Mouse (Mus musculus): ENCODE results near the gene Sfmbt1.

Sfmbt1 gene

DNA sequence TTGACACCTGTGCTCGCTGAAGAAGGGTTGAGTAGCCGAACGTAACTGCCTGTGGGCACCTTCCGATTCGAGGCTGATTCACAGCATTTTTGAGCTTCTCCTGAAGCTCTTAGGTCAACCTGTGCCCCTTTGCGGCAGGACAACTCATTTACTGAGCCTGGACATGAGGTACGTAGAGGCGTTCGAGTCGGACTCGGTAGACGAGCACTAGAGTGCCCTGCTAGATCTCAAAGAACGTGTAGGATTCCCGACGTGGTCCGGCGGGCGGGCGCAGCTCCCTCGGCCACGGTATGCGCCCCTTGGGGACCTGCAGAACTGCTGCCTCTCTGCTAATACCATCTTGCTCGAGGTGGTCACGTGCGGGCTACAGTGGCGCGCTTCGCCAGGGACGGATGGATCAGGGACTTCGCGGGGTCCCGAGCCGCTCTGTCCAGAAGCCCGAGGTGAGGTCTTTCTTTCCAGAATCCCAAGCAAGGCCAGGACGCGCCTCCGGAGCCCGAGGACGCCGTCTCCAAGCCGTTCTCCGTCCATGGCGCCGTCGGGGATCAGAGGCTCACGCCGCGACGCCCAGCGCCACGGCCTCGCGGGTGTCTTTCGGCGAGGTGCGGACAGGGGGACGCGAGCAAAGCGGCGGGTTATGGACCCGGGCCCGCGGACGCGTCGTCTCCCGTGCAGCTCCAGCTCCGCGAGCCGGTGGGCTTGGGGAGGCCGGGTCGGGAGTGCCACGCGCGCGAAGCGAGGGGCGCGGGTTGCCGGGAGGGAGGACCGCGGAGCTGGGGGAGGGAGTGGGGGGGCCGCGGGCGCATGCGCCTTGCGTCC is at the start of gene Sfmbt1:
Sfmbt1 (plus strand) TSS at position 51 of the 819 bp plus-strand sequence.
- peak; percentile 31 for DNase-seq (ENCODE audit: low read depth, low spot score)

DNA sequence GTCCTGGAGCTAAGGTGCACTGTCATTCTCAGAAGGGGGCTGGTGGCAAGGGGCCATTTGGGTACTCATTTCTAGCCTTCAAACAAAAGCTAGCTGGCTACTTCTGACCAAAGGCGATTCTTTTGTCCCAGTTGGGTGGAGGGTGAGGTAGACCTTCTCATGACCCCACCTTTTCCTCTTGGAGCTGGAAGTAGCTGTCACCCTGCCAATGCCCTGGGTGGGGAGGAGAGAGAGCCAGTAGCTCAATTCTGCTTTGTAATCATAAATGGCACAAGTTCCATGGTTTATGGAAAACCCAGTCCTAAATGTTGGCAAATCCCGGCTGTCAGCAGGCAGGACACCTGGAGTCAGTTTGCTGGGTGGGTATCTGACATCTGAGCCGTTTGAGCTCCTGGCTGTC is 48.6 kb upstream of the Sfmbt1 start:
- DNase-seq (ENCODE audit: low read depth, low spot score): no peak

DNA sequence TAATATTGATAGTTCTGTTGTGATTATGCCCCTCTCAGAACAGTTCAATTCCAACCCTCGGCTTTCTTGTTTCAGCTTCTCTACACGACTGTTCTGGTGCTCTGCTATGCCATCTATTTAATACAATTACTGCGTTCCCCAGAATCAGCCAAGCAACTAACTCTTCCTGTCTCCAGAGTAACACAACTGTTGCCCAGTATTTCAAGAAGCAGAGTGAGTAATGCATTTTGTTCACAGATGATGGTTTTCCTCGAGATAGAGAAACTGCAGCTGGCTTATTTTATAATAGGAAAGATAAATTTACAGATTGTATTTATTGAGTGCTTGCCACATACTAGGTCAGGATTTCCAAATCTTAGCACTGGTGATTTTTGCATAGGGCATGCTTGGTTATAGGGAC is 48.0 kb upstream of the Sfmbt1 start:
- DNase-seq (ENCODE audit: low read depth, low spot score): no peak

DNA sequence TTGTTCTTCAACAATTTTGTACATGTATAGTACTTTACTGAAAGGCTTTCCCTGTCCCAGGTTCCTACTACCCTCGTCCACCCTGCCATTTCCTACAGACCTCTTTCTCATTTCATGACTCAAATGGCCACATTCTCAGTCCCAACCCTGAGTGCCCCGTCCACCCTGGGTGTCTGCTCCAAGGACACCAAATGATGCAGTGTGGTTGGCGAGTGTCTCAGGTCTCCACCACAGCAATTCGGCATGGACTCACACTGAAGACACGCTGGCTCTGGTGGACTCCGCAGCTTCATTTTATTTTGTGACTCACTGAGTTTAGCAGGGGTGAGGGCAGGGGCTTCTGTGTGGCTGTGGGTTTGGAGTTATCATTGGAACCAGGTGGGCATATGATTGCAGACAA is 44.5 kb upstream of the Sfmbt1 start:
- no peak for DNase-seq (ENCODE audit: low read depth, low spot score)

DNA sequence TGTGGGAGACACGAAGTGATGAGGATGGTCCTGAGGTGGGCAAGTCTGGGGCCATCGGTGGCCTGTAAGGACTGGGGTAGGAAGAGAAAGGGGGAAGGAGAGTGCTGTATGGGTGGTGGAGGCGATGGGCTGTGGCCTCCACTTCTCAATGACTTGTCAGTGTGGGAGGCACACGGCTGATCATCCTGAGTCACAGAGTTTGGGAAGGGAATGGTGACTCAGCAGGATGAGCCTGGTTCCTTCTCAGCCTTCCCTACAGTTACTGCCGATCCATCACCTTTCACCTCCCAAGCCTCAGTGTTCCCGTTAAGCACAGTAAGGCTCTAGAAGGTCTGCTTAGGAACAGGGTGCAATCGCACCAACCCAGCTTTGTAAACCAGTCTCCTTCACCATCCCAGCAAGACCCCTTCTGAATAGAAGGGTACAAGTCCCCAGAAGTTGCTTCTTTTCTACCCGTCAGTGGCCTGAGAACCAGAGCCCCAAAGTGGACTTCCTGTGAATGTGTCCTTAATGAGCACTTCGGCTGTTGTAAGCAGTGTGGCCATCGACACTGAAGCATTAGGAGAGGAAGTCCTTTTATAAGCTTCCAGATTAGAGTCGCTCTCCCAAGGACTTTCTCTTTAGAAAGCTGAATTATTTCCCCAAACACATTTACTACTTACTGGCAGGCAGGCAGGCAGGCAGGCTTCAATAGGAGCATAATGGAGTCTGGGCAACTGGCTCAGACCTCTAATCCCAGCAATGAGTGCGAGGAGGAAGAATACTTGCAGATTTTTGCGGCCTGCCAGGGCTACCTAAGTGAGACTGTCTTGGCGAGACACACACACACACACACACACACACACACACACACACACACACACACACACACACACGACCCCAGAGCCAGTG is 43.3 kb upstream of the Sfmbt1 start:
- DNase-seq (ENCODE audit: low read depth, low spot score): no peak

DNA sequence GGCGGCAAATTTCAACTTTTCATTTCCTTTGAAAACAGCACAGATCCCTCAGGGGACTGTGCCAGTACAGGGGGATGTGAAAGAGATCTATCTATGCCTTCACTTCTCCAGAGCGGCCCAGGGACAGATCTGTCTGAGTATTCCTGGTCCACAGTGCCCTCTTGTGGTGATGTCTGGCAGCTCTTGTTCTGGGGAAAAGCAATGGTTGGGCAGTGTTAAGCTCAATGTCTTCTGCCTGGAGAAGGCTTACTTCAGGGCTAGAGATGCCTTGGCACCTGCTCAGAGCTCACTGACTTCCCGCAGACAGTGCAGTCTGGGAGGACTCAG is 42.7 kb upstream of the Sfmbt1 start:
- peak; percentile 57 for DNase-seq (ENCODE audit: low read depth, low spot score)

DNA sequence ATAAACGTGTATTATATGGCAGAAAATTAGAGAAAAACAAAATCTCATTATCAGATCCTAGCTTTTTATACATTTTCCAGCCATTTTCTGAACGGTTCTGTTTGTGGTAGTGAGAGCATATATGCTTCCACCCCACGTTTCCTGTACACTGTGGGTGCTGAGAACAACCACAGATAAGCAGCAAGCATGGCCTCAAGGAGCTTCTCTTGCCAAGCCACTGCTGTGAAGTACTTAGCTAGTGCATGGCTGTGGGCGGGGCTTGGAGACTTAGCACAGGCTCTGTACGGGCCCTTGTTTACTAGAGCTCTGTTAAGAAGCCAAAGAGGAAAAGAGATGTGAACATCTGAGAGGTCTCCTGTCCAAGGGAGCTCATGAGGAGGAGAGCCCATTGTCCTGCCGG is 39.7 kb upstream of the Sfmbt1 start:
- DNase-seq (ENCODE audit: low read depth, low spot score): no peak

DNA sequence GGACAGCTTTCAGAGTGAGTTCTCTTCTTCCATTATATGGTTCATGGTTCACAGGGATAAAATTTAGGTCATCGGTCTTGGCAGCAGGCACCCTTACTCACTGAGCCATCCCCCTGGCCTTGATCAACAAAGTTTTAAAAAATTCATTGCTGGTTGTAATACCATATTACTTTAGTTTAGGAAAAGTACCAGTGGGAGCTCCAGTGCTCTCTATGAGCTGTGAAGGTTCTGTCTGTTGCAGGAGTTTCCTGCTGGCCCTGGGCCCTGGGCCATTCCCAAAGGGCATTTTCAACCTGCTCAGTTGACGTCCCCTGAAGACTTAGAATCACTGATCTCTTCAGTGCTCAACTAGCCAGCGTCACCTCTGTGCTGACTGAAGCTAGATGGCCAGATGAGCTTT is 32.5 kb upstream of the Sfmbt1 start:
- no peak for DNase-seq (ENCODE audit: low read depth, low spot score)

DNA sequence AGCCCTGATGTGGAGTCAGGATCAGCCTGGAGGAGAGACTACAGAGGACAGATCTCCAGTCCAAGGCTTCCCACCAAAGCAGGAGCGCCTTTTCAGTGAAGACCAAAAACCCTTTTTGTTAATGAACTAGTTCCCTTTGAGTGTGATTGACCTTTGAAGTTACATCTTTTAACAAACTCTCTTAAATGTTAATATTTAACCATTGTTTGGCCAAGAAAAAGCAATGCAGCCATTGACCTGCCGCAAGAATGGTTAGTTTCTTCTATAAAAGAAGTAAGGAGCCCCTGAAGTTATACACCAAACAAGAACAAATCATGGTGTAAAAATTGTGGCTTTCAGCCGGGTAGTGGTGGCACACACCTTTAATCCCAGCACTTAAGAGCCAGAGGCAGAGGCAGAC is 24.0 kb upstream of the Sfmbt1 start:
- DNase-seq (ENCODE audit: low read depth, low spot score): no peak

DNA sequence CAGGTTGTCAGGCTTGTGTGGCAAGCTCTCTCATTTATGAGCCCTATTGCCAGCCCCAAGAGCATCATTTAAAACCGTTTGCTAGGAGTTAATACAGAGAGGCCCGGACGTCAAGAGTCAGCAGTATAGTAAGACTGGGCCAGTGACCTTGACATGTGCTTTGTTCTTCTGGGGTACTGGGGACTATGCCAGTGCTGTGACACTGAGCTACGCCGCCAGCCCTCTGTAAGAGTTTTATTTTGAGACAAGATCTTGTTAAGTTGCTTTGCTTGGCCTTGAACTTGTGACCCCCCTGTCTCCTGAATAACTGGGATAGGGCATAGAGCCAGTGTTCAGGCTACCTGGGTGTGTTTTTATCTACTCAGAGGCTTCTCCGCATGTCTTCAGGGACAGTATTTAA is 22.2 kb upstream of the Sfmbt1 start:
- no peak for DNase-seq (ENCODE audit: low read depth, low spot score)

DNA sequence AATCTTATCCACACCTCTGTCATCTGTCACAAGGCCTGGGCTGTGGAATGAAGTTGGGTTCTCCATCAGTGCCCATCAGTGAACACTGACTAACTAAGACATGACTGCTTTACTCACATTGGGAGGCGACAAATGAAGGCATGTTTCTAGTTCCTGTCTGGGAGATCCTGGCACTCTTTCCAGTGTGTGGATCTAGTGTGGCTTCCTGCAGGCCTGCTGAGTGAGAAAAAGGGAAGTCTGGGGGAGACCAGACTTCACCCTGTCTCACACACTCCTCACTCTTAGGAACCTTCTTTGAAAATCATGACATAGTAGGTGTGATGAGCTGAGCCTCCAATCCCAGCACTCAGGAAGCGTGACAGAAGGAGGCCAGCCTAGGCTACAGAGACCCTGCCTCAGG is 19.9 kb upstream of the Sfmbt1 start:
- no peak for DNase-seq (ENCODE audit: low read depth, low spot score)

DNA sequence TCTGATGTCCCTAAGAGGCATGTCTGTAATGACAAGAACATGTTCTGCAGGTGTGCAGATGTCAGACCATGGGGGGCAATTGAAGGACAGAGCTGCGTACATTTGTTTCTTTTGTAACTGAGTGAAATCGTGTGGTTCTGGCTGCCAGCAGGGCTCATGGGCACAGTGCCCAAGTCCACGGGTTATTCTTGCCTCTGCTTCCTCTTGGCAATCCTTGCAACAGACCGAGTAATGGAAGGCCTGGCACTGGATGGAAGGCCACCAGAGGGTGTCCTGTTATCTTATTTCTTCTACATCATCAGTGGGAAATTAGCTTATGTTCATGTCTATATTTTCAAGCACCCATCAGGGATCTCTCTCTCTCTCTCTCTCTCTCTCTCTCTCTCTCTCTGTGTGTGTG is 19.0 kb upstream of the Sfmbt1 start:
- DNase-seq (ENCODE audit: low read depth, low spot score): no peak

DNA sequence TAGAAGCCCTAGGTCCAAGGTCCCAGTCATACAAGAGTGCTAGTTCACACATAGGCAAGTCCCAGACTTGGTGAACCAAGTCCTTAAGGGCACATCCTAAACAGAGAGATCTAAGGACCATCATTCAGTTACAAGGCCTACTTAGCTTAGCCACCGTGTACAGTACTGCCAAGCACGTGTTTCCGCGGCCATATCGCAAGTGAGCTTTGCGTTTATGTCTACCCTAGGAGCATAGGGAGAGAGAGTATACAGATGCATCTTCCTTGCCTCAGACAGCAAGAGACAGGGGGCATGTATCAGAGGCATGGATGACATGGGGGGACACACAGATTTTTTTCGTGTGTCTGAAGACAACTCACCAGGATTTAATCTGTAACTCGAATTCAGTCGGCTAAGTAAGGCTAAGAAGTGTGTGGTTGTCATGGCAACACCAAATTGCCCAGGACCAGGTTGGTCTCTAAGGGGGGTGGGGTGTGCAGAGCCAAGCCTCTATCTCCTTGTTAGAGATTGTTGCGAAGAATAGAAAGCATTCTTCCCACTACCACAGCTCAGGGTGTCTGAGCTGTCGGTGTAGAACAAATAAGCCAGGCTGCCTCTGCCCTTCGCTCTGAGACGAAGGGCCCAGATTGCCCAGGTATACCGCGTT is 17.1 kb upstream of the Sfmbt1 start:
- no peak for DNase-seq (ENCODE audit: low read depth, low spot score)

DNA sequence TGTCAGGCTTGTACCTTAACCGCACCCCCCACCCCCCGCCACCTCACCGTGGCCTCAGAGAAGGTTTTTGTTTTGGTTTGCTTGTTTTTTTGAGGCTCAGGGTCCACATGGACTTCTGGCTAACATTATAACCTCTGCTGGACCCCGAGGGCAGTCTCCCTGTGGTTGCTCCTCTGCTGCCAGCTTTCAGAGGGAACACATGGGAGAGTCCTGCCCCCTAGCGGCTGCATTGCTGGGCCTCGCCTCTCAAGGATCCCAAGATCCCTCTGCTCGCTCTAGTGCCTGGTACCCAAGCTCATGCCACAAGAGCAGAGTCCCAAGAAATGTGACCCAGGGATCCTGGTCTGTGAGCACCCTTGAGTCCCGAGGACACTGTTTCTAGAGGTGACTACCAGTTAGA is 15.0 kb upstream of the Sfmbt1 start:
- DNase-seq (ENCODE audit: low read depth, low spot score): peak; percentile 55

DNA sequence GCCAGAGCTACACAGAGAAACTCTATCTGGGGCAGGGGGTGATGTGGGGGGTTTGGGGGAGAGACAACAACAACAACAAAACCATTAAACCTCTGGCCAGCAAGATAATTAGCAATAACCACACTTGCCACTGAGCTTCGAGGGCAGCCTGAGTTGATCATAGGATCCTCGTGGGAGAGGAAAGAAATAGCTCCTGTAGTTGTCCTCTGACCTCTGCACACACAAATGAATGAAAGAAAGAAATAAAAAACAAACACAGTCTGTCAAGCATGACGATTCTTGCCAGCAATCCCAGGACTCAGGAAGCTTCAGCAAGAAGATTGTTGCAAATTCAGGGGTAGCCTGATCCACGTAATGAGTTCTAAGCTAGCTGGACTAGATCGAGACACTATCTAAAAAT is 12.1 kb upstream of the Sfmbt1 start:
- DNase-seq (ENCODE audit: low read depth, low spot score): no peak

DNA sequence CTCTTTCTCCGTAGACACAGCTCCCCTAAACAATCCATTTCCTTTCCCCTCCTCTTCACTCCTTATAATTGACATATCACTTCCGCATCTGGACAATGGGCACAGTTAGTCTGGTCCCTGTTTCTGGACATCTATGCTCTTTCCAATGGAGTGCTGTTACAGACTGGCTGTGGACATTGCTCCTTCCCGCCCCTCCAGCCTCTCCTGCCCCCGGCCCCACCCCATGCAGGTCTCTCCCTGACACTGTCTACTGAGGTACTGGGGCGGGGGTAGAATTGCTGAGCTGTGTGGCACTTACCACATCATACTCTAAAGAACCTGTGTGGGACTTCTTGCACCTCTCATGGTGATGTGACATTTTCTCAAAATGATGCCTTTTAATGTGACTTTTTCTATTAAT is 11.6 kb upstream of the Sfmbt1 start:
- no peak for DNase-seq (ENCODE audit: low read depth, low spot score)

DNA sequence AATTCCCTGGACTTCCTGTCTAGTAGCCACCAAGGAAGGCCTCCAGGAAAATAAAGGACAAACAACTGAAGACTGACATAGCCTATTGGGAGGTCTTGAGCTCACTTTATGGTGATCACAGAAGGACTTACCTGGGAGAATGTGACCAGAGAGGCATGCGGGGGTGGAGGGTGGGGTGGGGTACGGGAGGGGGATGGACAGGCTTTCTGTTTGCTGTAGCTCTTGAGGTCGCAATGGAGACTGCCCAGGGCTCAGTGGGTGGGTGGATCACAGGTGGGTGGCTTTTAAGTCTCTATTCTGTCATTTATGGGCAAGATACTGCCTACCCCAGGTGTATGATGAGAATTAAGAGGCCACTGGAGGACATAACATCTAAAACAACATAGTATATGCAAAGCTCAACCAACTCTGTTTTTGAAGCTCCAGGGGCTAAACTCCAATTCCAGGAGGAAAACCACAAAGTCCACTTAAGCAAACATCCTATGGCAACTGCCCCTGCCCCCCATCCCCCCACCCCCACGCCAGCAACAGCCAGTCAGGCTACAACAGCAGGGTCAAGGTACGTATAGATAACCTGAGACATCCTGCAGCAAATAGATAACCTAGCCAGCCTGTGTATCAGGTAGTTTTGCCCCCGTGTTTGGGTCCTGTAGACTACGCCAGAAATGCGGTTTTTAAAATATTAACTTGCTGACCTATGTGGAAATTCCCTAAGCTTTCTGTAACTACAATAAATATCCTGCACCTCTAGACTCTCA is 10.4 kb upstream of the Sfmbt1 start:
- DNase-seq (ENCODE audit: low read depth, low spot score): no peak

DNA sequence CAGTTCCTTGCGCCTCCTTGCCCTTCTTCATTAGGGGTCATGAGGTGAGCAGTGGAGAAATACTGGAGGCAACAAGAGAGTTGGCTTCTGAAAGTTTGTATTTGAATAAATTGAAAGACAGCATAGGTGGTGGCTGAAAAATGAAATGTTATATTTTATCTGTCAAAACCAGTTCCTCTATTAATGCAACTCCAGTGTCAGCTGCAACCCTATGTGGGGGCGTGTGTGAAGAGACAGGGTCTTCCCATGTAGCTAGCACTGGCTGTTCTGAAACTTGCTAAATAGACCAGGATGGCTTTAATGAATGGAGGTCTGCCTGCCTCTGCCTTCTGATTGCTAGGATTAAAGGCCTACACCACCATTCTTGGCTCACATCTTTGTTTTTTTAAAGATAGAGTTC is 2.8 kb upstream of the Sfmbt1 start:
- no peak for DNase-seq (ENCODE audit: low read depth, low spot score)

DNA sequence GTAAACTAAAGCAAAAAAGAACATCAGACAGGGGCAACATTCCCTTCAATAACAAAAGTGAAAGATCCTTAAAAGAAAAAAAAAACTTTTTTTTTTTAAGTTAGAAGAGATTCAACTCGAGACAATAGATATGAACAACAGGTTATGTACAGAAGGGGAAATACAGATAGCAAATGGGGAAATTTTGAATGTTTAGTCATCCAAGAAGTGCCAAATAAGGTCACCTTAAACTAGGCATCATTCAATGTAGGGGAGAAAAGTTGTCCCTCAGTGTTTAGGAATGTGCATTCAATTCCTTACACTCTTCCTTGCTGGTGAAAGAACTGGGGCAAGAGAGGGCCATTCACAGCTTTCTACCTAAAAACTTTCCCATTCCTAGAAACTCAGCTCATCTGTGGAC is 880 bp upstream of the Sfmbt1 start:
- no peak for DNase-seq (ENCODE audit: low read depth, low spot score)

DNA sequence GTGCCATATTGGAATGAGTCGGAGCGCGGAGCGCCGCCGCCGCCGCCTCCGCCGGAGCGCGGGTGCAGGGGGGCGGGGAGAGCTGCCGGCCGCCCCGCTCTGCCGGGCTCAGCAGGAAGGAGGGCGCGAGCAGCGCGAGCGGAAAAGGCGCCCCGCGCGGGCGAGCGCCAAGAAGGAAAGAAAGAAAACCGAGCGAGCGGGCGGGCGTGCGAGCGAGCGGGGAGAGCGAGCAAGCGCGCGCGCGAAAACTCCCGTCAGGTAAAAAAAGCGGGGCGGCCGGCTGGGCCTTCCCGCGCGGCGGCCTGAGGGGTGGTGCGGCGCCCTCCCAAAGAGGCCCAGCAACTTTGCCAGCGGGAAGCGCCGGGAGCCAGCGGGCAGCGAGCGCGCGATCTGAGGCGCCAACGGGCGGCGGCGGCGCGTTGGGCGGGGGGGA is 985 bp downstream of the Sfmbt1 start:
- DNase-seq (ENCODE audit: low read depth, low spot score): peak; percentile 50

DNA sequence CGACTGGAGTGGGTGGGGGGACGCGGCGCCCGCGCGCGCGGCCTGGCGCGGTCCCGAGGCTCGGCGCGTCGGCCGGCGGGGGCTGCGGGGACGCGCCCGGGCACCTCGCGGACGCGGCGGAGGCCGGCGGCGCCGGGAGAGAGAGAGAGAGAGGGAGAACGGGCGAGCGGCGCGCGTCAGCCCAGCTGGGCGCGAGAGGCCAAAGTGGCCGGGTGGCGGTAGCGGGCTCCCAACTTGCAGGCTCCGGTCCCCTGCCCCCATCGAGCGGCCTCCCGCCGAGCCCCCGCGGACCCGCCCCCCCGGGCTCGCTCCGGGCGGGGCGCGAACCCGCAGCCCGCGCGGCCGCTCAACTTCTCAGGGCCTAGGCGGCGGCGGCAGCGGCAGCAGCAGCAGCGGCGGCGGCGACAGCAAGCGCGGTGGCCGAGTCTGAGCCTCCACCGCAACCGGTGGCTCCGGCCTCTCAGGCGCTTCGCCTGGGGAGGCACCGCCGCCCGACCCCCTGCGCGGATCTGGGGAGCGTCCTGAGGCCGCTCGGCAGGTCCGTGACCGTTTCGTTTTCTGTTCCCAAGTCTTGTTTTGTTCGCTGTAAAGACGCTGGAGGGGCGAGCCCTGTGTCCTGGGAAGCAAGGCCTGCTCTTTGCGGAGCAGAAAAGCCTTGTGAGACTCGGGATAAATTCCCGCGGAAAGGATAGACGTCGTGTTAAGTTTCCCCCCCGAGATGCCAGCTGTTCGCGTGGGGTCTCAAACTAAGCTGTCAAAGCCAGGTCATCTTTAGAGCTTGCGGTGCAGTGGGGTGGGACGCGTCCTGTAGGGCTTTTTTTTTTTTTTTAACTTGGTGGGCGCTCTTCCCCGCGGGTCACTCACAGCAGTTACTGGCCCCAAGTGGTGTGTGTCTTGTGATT is 1.7 kb downstream of the Sfmbt1 start:
- DNase-seq (ENCODE audit: low read depth, low spot score): peak; percentile 22
